8 mouse cellular contexts compared by ENCODE assay signal in genomic region chr5:98030091-98030901, GRCm38 (mm10). TPM values are rescaled to one million over a fixed set of nuclear protein-coding genes. Genes with fewer than 3 reads are reported as not detected.
DNase-seq lines count a peak whose midpoint lies in the region; ATAC-seq and TF ChIP-seq lines count a peak whose summit lies in the region.

No protein-coding gene starts in this region.

- no peaks in the 10 kb centered on the region for H3K27me3 ChIP-seq in kidney, embryonic 14.5 days (ENCODE audit: control insufficient read depth, insufficient read depth, low read length)
- H3K27me3 ChIP-seq in lung, postnatal 0 days (replicated peaks; ENCODE audit: insufficient read depth, low read length): no peaks in the 10 kb centered on the region

- peak overlapping the region; percentile 58 for H3K4me2 ChIP-seq in kidney, embryonic 14.5 days (replicated peaks; ENCODE audit: low read depth, low read length)
- H3K4me2 ChIP-seq in lung, postnatal 0 days (replicated peaks; ENCODE audit: low read depth, low read length): peak overlapping the region; percentile 85

- peak overlapping the region; percentile 63 for H3K9ac ChIP-seq in ES-E14 (ENCODE audit: insufficient read depth, low read depth, low read length, poor library complexity, severe bottlenecking)
- peak overlapping the region; percentile 81 for H3K9ac ChIP-seq in kidney, embryonic 14.5 days (ENCODE audit: low read depth, low read length)
- peak overlapping the region; percentile 65 for H3K9ac ChIP-seq in lung, postnatal 0 days (replicated peaks; ENCODE audit: low read depth)

- peak; percentile 38 for ATAC-seq in common myeloid progenitor, adult 5-6 weeks (replicated peaks; ENCODE audit: low read depth, poor library complexity, severe bottlenecking)
- ATAC-seq in kidney, embryonic 14.5 days (ENCODE audit: low FRiP score, low TSS enrichment): peak; percentile 90
- peak; percentile 76 for ATAC-seq in lung, postnatal 0 days
- ATAC-seq in erythroid progenitor cell, adult 5-6 weeks (replicated peaks; ENCODE audit: low FRiP score, poor library complexity, severe bottlenecking): no peak

- H3K27ac ChIP-seq in ES-E14 (ENCODE audit: insufficient read depth, low read depth, low read length, poor library complexity, severe bottlenecking): no peak overlapping the region
- peak overlapping the region; percentile 74 for H3K27ac ChIP-seq in kidney, embryonic 14.5 days (ENCODE audit: low read depth, low read length)
- peak overlapping the region; percentile 89 for H3K27ac ChIP-seq in lung, postnatal 0 days (ENCODE audit: low read length)

- DNase-seq in B cell, adult 2 months: peak; percentile 71
- no peak for DNase-seq in ES-E14 (ENCODE audit: low read depth, low spot score)
- DNase-seq in heart, adult 9 months (ENCODE audit: low spot score in 2 of 2): peak; percentile 61 to 69
- DNase-seq in lung, postnatal 0 days (ENCODE audit: low spot score): peak; percentile 67
- DNase-seq in ovary, adult 18-20 months (ENCODE audit: low spot score): peak; percentile 29

- in situ Hi-C loops in ES-E14 (cut with MboI; ENCODE audit: low sequenced_read_pairs in 2 of 2, unreplicated experiment in 2 of 2): no loop called here

- H3K4me3 ChIP-seq in ES-E14 (ENCODE audit: insufficient read depth in 1 of 2, low read depth in 1 of 2, low read length in 2 of 2, poor library complexity in 1 of 2, severe bottlenecking in 1 of 2): peak overlapping the region; percentile 65 to 69
- peak overlapping the region; percentile 67 for H3K4me3 ChIP-seq in kidney, embryonic 14.5 days (ENCODE audit: low read length)
- peak overlapping the region; percentile 79 for H3K4me3 ChIP-seq in lung, postnatal 0 days (ENCODE audit: low read depth, low read length)

- H3K36me3 ChIP-seq in ES-E14 (ENCODE audit: control insufficient read depth, insufficient read depth, low read length, poor library complexity, severe bottlenecking): no peaks in the 10 kb centered on the region
- peaks cover 12% of the 10 kb centered on the region; the same call in 1 of the 2 replicates for H3K36me3 ChIP-seq in kidney, embryonic 14.5 days (ENCODE audit: control insufficient read depth, insufficient read depth, low read length)
- H3K36me3 ChIP-seq in lung, postnatal 0 days (ENCODE audit: insufficient read depth, low read length): peaks cover 5% of the 10 kb centered on the region; the same call in 1 of the 2 replicates

- no peak for TF ChIP-seq CTCF in lung, postnatal 0 days (IDR thresholded peaks at IDR 0.05)

- H3K4me1 ChIP-seq in ES-E14 (ENCODE audit: control insufficient read depth in 2 of 2, insufficient read depth in 2 of 2, low read length in 2 of 2, poor library complexity in 1 of 2): peaks cover 0 to 2% of the 10 kb centered on the region in 2 experiments; a peak in 1 of 4 replicates
- H3K4me1 ChIP-seq in kidney, embryonic 14.5 days (ENCODE audit: control insufficient read depth, insufficient read depth, low read length): peaks cover 23% of the 10 kb centered on the region
- H3K4me1 ChIP-seq in lung, postnatal 0 days (ENCODE audit: insufficient read depth, low read depth, low read length): peaks cover 5% of the 10 kb centered on the region; the same call in 1 of the 2 replicates

- TF ChIP-seq EP300 in lung, postnatal 0 days (IDR thresholded peaks at IDR 0.05): no peak

- under 1% methylated on average over 36 of the region's 36 CpGs for WGBS in kidney, embryonic 14.5 days
- 0% methylated on average over 35 of the region's 36 CpGs for WGBS in lung, postnatal 0 days

- no peaks in the 10 kb centered on the region for H3K9me3 ChIP-seq in ES-E14 (ENCODE audit: control insufficient read depth, insufficient read depth, low read depth, low read length)
- H3K9me3 ChIP-seq in kidney, embryonic 14.5 days (ENCODE audit: control insufficient read depth, low read length): no peaks in the 10 kb centered on the region
- H3K9me3 ChIP-seq in lung, postnatal 0 days (ENCODE audit: low read length): no peaks in the 10 kb centered on the region

TF ChIP-seq in ES-E14, 5 proteins besides CTCF, POLR2A, EP300 and RAD21:
- TF ChIP-seq ZC3H11A (IDR thresholded peaks at IDR 0.05; ENCODE audit: borderline replicate concordance, low read depth, low read length) (no peak), MAFK (IDR thresholded peaks at IDR 0.05; ENCODE audit: insufficient read depth, low read depth, low read length) (no peak), ZNF384 (IDR thresholded peaks at IDR 0.05; ENCODE audit: low read depth, low read length) (no peak), HCFC1 (IDR thresholded peaks at IDR 0.05; ENCODE audit: borderline replicate concordance, insufficient read depth, low read length) (no peak), CHD2 (IDR thresholded peaks at IDR 0.05; ENCODE audit: low read depth, low read length) (no peak)

RNA-seq across cellular contexts. Expression of gene Antxr2, which starts 0.5 kb away (rescaled TPM):
- total RNA-seq in ES-E14 (2012; rRNA removed): 1.3 and 4.8 TPM in 2 replicates
- total RNA-seq in common myeloid progenitor, adult 5-6 weeks (2017): 5.5 and 8.8 TPM in 2 replicates
- polyA plus RNA-seq in kidney, embryonic 14.5 days (2014; fragmentation: Nextera tagmentation; extraction: Ambion mirVana): 8.2 and 18.5 TPM in 2 replicates
- 30.7 and 39.2 TPM in 2 replicates for polyA plus RNA-seq in lung, postnatal 0 days (2015; fragmentation: Nextera tagmentation; extraction: Ambion mirVana)
- total RNA-seq in erythroid progenitor cell, adult 5-6 weeks (2015; ENCODE audit: low replicate concordance): 1.4 and 2.9 TPM in 2 replicates
- 1.2 and 2.3 TPM in 2 replicates for total RNA-seq in erythroid progenitor cell, adult 5-6 weeks (2017; ENCODE audit: low replicate concordance)
